Mouse (Mus musculus) CD4-positive, CD25-positive, alpha-beta regulatory T cell, adult 2 months (primary cell): ENCODE data around the gene Olfr262.
"Not testable (repeated sequence)": the region's sequence is repeated elsewhere in the genome, so short reads cannot be mapped to it uniquely, and the experiment has no call there.

Experiments used
- DNase-seq: peaks from one replicate; pipeline ENCODE4 v3.0.0-alpha.2; 2012; ENCODE audit warnings: low read depth, low spot score

Olfr262 gene

DNA sequence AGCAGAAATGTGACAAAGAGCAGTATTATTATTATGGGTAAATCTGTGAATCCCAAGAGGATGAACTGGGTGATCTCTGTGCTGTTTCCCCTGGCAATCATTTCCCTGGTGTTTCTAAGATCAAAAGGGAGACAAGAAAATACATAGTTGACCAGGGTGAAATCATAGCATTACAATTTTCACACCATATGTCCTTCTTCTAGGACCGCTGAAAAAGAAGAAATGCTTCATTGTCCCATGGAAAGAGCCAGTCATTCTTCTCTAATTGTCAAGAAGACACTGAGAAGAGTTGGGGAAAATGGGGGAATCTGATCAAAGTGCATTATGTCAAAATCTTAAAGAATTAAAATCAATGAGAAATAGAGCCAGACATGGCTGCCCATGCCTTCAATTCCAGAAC is at the start of gene Olfr262:
Gene Olfr262 (minus strand): TSS at position 101 of the 400 bp plus-strand sequence.
- DNase-seq = no peak

- no peak for DNase-seq
These were observed 38.1 kb upstream of the Olfr262 start, which contains the start of gene Olfr1434 for GRCm38 (mm10) chr19:12279554-12279953. Olfr1434 (plus strand) TSS chr19:12279854.

GRCm38 (mm10) chr19:12260732-12261131 is 19.3 kb upstream of the Olfr262 start, which contains the start of gene Olfr235:
Olfr235 (plus strand) TSS chr19:12261032.
- DNase-seq = no peak

- not testable (repeated sequence) for DNase-seq
These were observed 9.0 kb downstream of the Olfr262 start, which contains the start of gene Olfr1432 for GRCm38 (mm10) chr19:12232496-12232895. Olfr1432 (minus strand) TSS chr19:12232596.

DNA sequence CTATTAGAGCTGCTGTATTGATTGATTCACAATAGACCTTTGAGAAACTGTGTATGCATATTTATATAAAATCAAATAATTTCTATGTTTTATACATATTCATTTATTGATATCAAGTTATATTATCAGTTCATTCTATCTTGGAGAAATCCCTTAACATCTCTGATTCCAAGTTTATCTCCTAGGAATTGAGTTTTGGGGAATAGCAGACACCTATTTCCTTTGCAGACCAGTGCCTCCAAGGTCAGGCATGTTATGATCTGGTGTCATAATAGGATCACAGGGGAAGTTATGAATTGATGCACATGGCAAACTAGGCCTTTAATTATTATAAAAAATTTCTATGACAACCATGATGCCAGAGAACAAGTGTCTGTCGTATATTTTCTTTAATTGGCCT is 41.1 kb downstream of the Olfr262 start, which contains the start of gene Olfr1431:
Gene Olfr1431 (plus strand): TSS at position 301 of the 400 bp plus-strand sequence.
- DNase-seq = no peak

DNA sequence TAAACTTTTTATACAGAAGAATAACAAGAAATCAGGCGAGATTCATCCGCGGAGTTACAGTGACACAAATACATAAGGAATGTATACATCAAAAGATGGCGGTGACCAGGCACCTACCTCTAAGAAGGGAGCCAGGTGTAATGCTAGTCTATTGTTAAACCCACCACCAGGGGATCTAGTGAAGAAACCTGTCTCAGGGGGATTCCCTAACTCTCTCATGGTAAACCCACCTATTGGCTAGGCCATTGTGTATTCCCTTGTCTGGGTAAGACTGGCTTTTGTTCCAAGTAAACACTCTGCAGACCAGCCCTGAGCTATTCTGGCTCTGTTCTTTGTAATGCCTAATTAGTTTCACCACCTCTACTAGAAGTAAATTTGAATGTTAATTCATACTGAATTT is 42.4 kb downstream of the Olfr262 start:
- DNase-seq = not testable (repeated sequence)
